Mouse (Mus musculus) left cerebral cortex, adult 8-10 months (tissue): ENCODE data around the gene Sephs2. TPM values are rescaled to one million over a fixed set of nuclear protein-coding genes. Genes with fewer than 3 reads are reported as not detected.
A peak's percentile ranks its signal among the peaks of the same experiment; 100 is the strongest.

Experiments used
- DNase-seq, 2 experiments: peaks; one replicate each; pipeline ENCODE4 v3.0.0; 2022; ENCODE audit warnings: low spot score in 2 of 2
- total RNA-seq, 4 experiments: library from RNA; stranded (reverse); gene quantifications; 2 replicates each; pipeline ENCODE4 v1.2.4; 2022

The Sephs2 gene
- total RNA-seq, 4 experiments from 2014 or later = 36.1 to 40.8 (median 38.1) TPM

GRCm38 (mm10) chr7:127233765-127234164 lies 40.1 kb downstream of the Sephs2 start:
- no peak for DNase-seq

- DNase-seq = no peak
Measured at GRCm38 (mm10) chr7:127233368-127233749, 40.5 kb downstream of the Sephs2 start.

- peak; percentile 62 to 74 for DNase-seq
Measured at GRCm38 (mm10) chr7:127232622-127233367, 41.1 kb downstream of the Sephs2 start, which contains the start of the genes Zfp553 and Sept1. TSS of gene Zfp553 (plus strand) at chr7:127233061. TSS of gene Sept1 (minus strand) at chr7:127233130.

- DNase-seq = no peak
Measured at GRCm38 (mm10) chr7:127231826-127232621, 41.8 kb downstream of the Sephs2 start.

- no peak for DNase-seq
Measured at GRCm38 (mm10) chr7:127231376-127231775, 42.5 kb downstream of the Sephs2 start.

GRCm38 (mm10) chr7:127228615-127229303 lies 45.1 kb downstream of the Sephs2 start:
- peak in 1 of 2 experiments; percentile 71 for DNase-seq

GRCm38 (mm10) chr7:127225147-127225995 lies 48.5 kb downstream of the Sephs2 start:
- no peak for DNase-seq

- no peak for DNase-seq
Measured at GRCm38 (mm10) chr7:127224616-127225015, 49.2 kb downstream of the Sephs2 start.

GRCm38 (mm10) chr7:127223515-127224478 lies 50.1 kb downstream of the Sephs2 start:
- no peak for DNase-seq

GRCm38 (mm10) chr7:127223106-127223505 lies 50.7 kb downstream of the Sephs2 start:
- no peak for DNase-seq

Other genes with a start within 250 kb of the Sephs2 start
- gene Maz, start 247.0 kb downstream of the Sephs2 start, total RNA-seq = 100 to 1,000 TPM; 167 to 197 (median 191) TPM
- gene Kif22, start 231.6 kb downstream of the Sephs2 start, total RNA-seq = 1 to 10 TPM; 2.3 to 7.1 (median 5.3) TPM
- not detected for gene Zg16, start 186.7 kb downstream of the Sephs2 start, total RNA-seq
- gene AI467606, start 182.7 kb downstream of the Sephs2 start, total RNA-seq = 1 to 10 TPM in 3 of 4 experiments, under 1 TPM in 1; 0.97 to 2.6 (median 1.7) TPM
- under 1 TPM in 3 of 4 experiments, not detected in 1; 0.19 to 0.50 (median 0.28) TPM for gene Qprt, start 151.8 kb downstream of the Sephs2 start, total RNA-seq
- under 1 TPM in 3 of 4 experiments, not detected in 1; 0.09 to 0.30 (median 0.13) TPM for gene Spn, start 136.2 kb downstream of the Sephs2 start, total RNA-seq
- 100 to 1,000 TPM in 2 of 4 experiments, 10 to 100 TPM in 2; 89.7 to 111 (median 98.2) TPM for gene Cd2bp2, start 78.0 kb downstream of the Sephs2 start, total RNA-seq
- 100 to 1,000 TPM in 2 of 4 experiments, 10 to 100 TPM in 2; 89.4 to 105 (median 96.9) TPM for gene Tbc1d10b, start 65.6 kb downstream of the Sephs2 start, total RNA-seq
- gene Mylpf, start 65.2 kb downstream of the Sephs2 start, total RNA-seq = 10 to 100 TPM in 2 of 4 experiments, 1 to 10 TPM in 2; 1.9 to 21.6 (median 9.2) TPM
- gene Zfp553, start 41.0 kb downstream of the Sephs2 start, total RNA-seq = 10 to 100 TPM; 18.2 to 21.2 (median 21.0) TPM
- 1 to 10 TPM; 3.1 to 7.1 (median 5.4) TPM for gene Sept1, start 40.9 kb downstream of the Sephs2 start, total RNA-seq
- gene Zfp771, start 29.8 kb downstream of the Sephs2 start, total RNA-seq = 10 to 100 TPM; 49.5 to 55.5 (median 53.6) TPM
- 10 to 100 TPM; 24.3 to 28.3 (median 26.0) TPM for gene Dctpp1, start 13.3 kb downstream of the Sephs2 start, total RNA-seq
- gene Itgal, start 22.2 kb upstream of the Sephs2 start, total RNA-seq = under 1 TPM; 0.44 to 0.91 (median 0.83) TPM
- gene Zfp768, start 71.5 kb upstream of the Sephs2 start, total RNA-seq = 10 to 100 TPM; 14.1 to 15.7 (median 15.2) TPM
- 1 to 10 TPM; 6.6 to 8.8 (median 8.1) TPM for gene Zfp747, start 102.0 kb upstream of the Sephs2 start, total RNA-seq
- 1 to 10 TPM; 3.1 to 5.3 (median 4.2) TPM for gene 9130019O22Rik, start 113.1 kb upstream of the Sephs2 start, total RNA-seq
- gene E430018J23Rik, start 119.6 kb upstream of the Sephs2 start, total RNA-seq = 10 to 100 TPM in 1 of 4 experiments, 1 to 10 TPM in 3; 6.5 to 10.3 (median 8.0) TPM
- gene Zfp764, start 132.8 kb upstream of the Sephs2 start, total RNA-seq = 1 to 10 TPM; 6.1 to 6.7 (median 6.6) TPM
- gene Zfp688, start 148.0 kb upstream of the Sephs2 start, total RNA-seq = 10 to 100 TPM; 13.3 to 18.0 (median 16.5) TPM
- 1 to 10 TPM; 5.1 to 6.1 (median 5.9) TPM for gene Zfp689, start 175.1 kb upstream of the Sephs2 start, total RNA-seq
- gene Prr14, start 185.6 kb upstream of the Sephs2 start, total RNA-seq = 10 to 100 TPM; 29.6 to 35.2 (median 30.4) TPM
- gene Fbrs, start 205.1 kb upstream of the Sephs2 start, total RNA-seq = 10 to 100 TPM; 47.1 to 55.2 (median 51.7) TPM
- 100 to 1,000 TPM; 112 to 117 (median 115) TPM for gene Srcap, start 237.9 kb upstream of the Sephs2 start, total RNA-seq
- 10 to 100 TPM; 11.1 to 12.3 (median 11.5) TPM for gene Gm42715, start 245.5 kb upstream of the Sephs2 start, total RNA-seq